Mouse (Mus musculus) C2C12 (cell line): ENCODE results near the gene F830045P16Rik. TPM values are rescaled to one million over a fixed set of nuclear protein-coding genes. Genes with fewer than 3 reads are reported as not detected.

ENCODE experiments used
- H3K27me3 ChIP-seq: one replicate; pipeline ENCODE4 v1.6.1; 2011; ENCODE audit not compliant: control insufficient read depth, insufficient read depth, insufficient read length
- H3K36me3 ChIP-seq: one replicate; pipeline ENCODE4 v1.6.1; 2011; ENCODE audit not compliant: control insufficient read depth, insufficient read depth
- H3K4me3 ChIP-seq: one replicate; pipeline ENCODE4 v1.5.1; 2011; ENCODE audit warnings: mild to moderate bottlenecking, control low read depth; ENCODE audit not compliant: poor library complexity, insufficient read depth, severe bottlenecking
- H3K79me2 ChIP-seq: one replicate; pipeline ENCODE4 v1.6.1; 2011; ENCODE audit not compliant: control insufficient read depth, insufficient read depth
- H3K79me3 ChIP-seq: one replicate; pipeline ENCODE4 v1.6.1; 2011; ENCODE audit warnings: low read depth, control low read depth
- H3ac ChIP-seq: one replicate; pipeline ENCODE3; 2011; ENCODE audit warnings: low read depth; ENCODE audit not compliant: control insufficient read depth, insufficient read length
- CEBPB ChIP-seq: IDR thresholded peaks from one replicate; pipeline ENCODE4 v1.6.1; 2011; ENCODE audit warnings: low read depth, mild to moderate bottlenecking, control low read depth, moderate library complexity
- CTCF ChIP-seq: IDR thresholded peaks from one replicate; pipeline ENCODE4 v1.5.1; 2011; ENCODE audit not compliant: control insufficient read depth, insufficient read depth, insufficient read length
- FOSL1 ChIP-seq: IDR thresholded peaks from one replicate; pipeline ENCODE4 v1.8.0; 2011; ENCODE audit warnings: mild to moderate bottlenecking, low read length; ENCODE audit not compliant: poor library complexity, insufficient read depth, severe bottlenecking
- MAX ChIP-seq: IDR thresholded peaks from one replicate; pipeline ENCODE4 v1.6.1; 2011; ENCODE audit warnings: mild to moderate bottlenecking, control low read depth
- MYOD1 ChIP-seq: IDR thresholded peaks from one replicate; pipeline ENCODE4 v1.6.1; 2011; ENCODE audit warnings: low read depth; ENCODE audit not compliant: control insufficient read depth, insufficient read length
- MYOG ChIP-seq: IDR thresholded peaks from one replicate; pipeline ENCODE4 v1.6.1; 2011; ENCODE audit not compliant: control insufficient read depth, insufficient read length; ENCODE audit errors: extremely low read depth
- USF1 ChIP-seq: IDR thresholded peaks from one replicate; pipeline ENCODE4 v1.6.1; 2011; ENCODE audit warnings: low read depth, mild to moderate bottlenecking, control low read depth, moderate library complexity
- polyA plus RNA-seq: library from polyadenylated mRNA; unstranded; fragments of >200 nt; fragmentation: generic; extraction: Trizol; gene quantifications from one replicate; pipeline ENCODE4 v1.2.1, GENCODE M21; 2012; ENCODE audit warnings: missing spikeins

F830045P16Rik gene
- polyA plus RNA-seq, 1 experiment, result not detected

- H3K36me3 ChIP-seq, result no peaks in the 10 kb centered on the region
- no peaks in the 10 kb centered on the region for H3K79me3 ChIP-seq
- no peaks in the 10 kb centered on the region for H3K27me3 ChIP-seq
- H3K79me2 ChIP-seq, result no peaks in the 10 kb centered on the region
- H3ac ChIP-seq, result no peak overlapping the region
- H3K4me3 ChIP-seq, result no peak overlapping the region
- TF ChIP-seq MYOD1 (no peak), FOSL1 (no peak), MAX (no peak), USF1 (no peak), CEBPB (no peak), MYOG (no peak), CTCF (no peak)
Measured at GRCm38 (mm10) chr2:129435154-129435553, 101.2 kb downstream of the F830045P16Rik start.

- TF ChIP-seq CTCF (no peak), USF1 (no peak), FOSL1 (no peak), CEBPB (no peak), MAX (no peak), MYOD1 (no peak), MYOG (no peak)
- Histone ChIP-seq H3K79me2 (no peaks in the 10 kb centered on the region), H3K79me3 (no peaks in the 10 kb centered on the region), H3K27me3 (no peaks in the 10 kb centered on the region), H3K36me3 (no peaks in the 10 kb centered on the region), H3K4me3 (no peak overlapping the region), H3ac (no peak overlapping the region)
Measured at GRCm38 (mm10) chr2:129423741-129424140, 112.7 kb downstream of the F830045P16Rik start.

GRCm38 (mm10) chr2:129420897-129421561 is 115.4 kb downstream of the F830045P16Rik start:
- no peaks in the 10 kb centered on the region for H3K79me2 ChIP-seq
- H3ac ChIP-seq, result no peak overlapping the region
- peaks cover 3% of the 10 kb centered on the region for H3K27me3 ChIP-seq
- H3K79me3 ChIP-seq, result no peaks in the 10 kb centered on the region
- no peak overlapping the region for H3K4me3 ChIP-seq
- TF ChIP-seq CEBPB (no peak), MYOG (no peak), CTCF (no peak), USF1 (no peak), MAX (no peak), MYOD1 (no peak), FOSL1 (no peak)
- H3K36me3 ChIP-seq, result no peaks in the 10 kb centered on the region

- Histone ChIP-seq H3ac (no peak overlapping the region), H3K79me3 (no peaks in the 10 kb centered on the region), H3K4me3 (no peak overlapping the region), H3K79me2 (no peaks in the 10 kb centered on the region), H3K36me3 (no peaks in the 10 kb centered on the region), H3K27me3 (peaks cover 3% of the 10 kb centered on the region)
- TF ChIP-seq MYOG (no peak), USF1 (no peak), FOSL1 (no peak), MYOD1 (no peak), CEBPB (no peak), CTCF (no peak), MAX (no peak)
Measured at GRCm38 (mm10) chr2:129419361-129419880, 117.0 kb downstream of the F830045P16Rik start.

- TF ChIP-seq USF1 (no peak), MAX (no peak), MYOG (no peak), CTCF (no peak), FOSL1 (no peak), MYOD1 (no peak), CEBPB (no peak)
- Histone ChIP-seq H3K27me3 (peaks cover 3% of the 10 kb centered on the region), H3K36me3 (no peaks in the 10 kb centered on the region), H3ac (no peak overlapping the region), H3K79me3 (no peaks in the 10 kb centered on the region), H3K4me3 (no peak overlapping the region), H3K79me2 (no peaks in the 10 kb centered on the region)
Measured at GRCm38 (mm10) chr2:129414593-129414992, 121.8 kb downstream of the F830045P16Rik start.

GRCm38 (mm10) chr2:129413488-129413887 is 122.9 kb downstream of the F830045P16Rik start:
- Histone ChIP-seq H3K4me3 (no peak overlapping the region), H3K27me3 (peaks cover 3% of the 10 kb centered on the region), H3ac (no peak overlapping the region), H3K79me3 (no peaks in the 10 kb centered on the region), H3K36me3 (no peaks in the 10 kb centered on the region), H3K79me2 (no peaks in the 10 kb centered on the region)
- TF ChIP-seq USF1, result no peak
- TF ChIP-seq MYOD1, result no peak
- TF ChIP-seq MYOG, result no peak
- no peak for TF ChIP-seq CEBPB
- no peak for TF ChIP-seq CTCF
- no peak for TF ChIP-seq MAX
- TF ChIP-seq FOSL1, result no peak

- no peak overlapping the region for H3K4me3 ChIP-seq
- no peaks in the 10 kb centered on the region for H3K79me3 ChIP-seq
- TF ChIP-seq USF1, result no peak
- no peak for TF ChIP-seq MYOG
- no peak for TF ChIP-seq CEBPB
- TF ChIP-seq MAX, result no peak
- no peak for TF ChIP-seq MYOD1
- no peak for TF ChIP-seq FOSL1
- no peak for TF ChIP-seq CTCF
- no peak overlapping the region for H3ac ChIP-seq
- no peaks in the 10 kb centered on the region for H3K36me3 ChIP-seq
- H3K79me2 ChIP-seq, result no peaks in the 10 kb centered on the region
- no peaks in the 10 kb centered on the region for H3K27me3 ChIP-seq
Measured at GRCm38 (mm10) chr2:129411651-129412050, 124.8 kb downstream of the F830045P16Rik start.
